Mouse (Mus musculus): ENCODE results near the gene Dnaja3. TPM values are rescaled to one million over a fixed set of nuclear protein-coding genes. Genes with fewer than 3 reads are reported as not detected.
"Not testable (repeated sequence)": the region's sequence is repeated elsewhere in the genome, so short reads cannot be mapped to it uniquely, and the experiment has no call there.

Dnaja3 gene
- polyA plus RNA-seq, 1 experiment from 2014 or later, result 38.6 TPM

DNA sequence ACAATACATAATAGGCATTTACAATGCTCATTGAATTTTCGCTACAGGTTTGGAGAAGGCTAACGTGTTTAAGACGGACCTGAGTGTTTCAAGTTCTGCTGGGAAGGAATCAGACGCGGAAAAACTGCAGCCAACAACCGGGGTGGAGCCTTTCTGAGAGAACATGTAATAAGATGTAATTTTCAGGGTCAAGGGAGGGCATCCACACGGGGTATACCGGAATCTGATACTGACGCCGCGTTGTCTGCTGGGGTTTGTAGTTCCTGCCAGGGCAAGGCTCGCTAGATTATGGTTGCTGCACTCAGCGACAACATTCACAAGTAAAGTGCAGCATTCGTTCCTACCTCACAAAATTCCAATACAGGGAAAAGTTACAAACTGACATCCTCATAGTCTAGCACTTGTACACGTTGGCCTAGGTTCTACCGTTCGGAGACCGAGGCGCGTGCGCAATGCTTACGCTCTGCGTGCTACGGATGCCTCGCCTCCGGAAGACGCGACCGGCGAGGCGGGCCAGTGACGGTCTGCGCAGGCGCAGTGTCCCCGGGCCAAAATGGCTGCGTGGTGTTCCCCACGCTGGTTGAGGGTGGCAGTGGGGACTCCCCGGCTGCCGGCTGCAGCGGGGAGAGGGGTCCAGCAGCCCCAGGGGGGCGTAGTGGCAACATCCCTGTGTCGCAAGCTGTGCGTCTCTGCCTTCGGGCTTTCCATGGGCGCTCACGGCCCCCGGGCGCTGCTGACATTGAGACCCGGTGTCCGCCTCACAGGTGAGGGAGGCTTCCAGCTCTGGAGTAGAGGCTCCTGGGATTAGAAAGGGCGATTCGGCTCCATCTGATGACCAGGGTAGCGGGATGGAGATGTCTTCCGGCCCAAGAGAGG is 44.0 kb downstream of the Dnaja3 start:
- H3K9ac ChIP-seq (ENCODE audit: low read depth, low read length), result peak overlapping the region; percentile 87
- H3K27ac ChIP-seq (ENCODE audit: low read depth, low read length), result peak overlapping the region; percentile 46
- WGBS, result under 1% methylated on average over 54 of the region's 54 CpGs

GRCm38 (mm10) chr16:4684457-4684791 is 44.6 kb downstream of the Dnaja3 start:
- Histone ChIP-seq H3K27ac (ENCODE audit: low read depth, low read length) (peak overlapping the region; percentile 17), H3K27me3 (replicated peaks; ENCODE audit: control insufficient read depth, insufficient read depth, low read length) (no peaks in the 10 kb centered on the region), H3K36me3 (ENCODE audit: control insufficient read depth, insufficient read depth) (peaks cover 13% of the 10 kb centered on the region), H3K9me3 (ENCODE audit: control insufficient read depth) (no peaks in the 10 kb centered on the region), H3K4me3 (ENCODE audit: low read depth, low read length) (peak overlapping the region; percentile 96), H3K9ac (ENCODE audit: low read depth, low read length) (peak overlapping the region; percentile 87), H3K4me1 (replicated peaks; ENCODE audit: control insufficient read depth, insufficient read depth, low read length) (0 out of 2 replicates have a peak, but pooled peaks cover 2% of the 10 kb centered on the region), H3K4me2 (replicated peaks; ENCODE audit: low read depth) (peak overlapping the region; percentile 94)
- TF ChIP-seq CTCF (IDR thresholded peaks at IDR 0.05; ENCODE audit: low read depth), result no peak
- 1% methylated on average over 9 of the region's 9 CpGs for WGBS
- ATAC-seq, result no peak

More for the DNA sequence above, 44.0 kb downstream of the Dnaja3 start:
- TF ChIP-seq CTCF (IDR thresholded peaks at IDR 0.05; ENCODE audit: low read depth), result peak; percentile 16; the same call in 1 of the 2 replicates
- H3K4me3 ChIP-seq (ENCODE audit: low read depth, low read length), result peak overlapping the region; percentile 96
- H3K4me2 ChIP-seq (replicated peaks; ENCODE audit: low read depth), result peak overlapping the region; percentile 94
- peaks cover 5% of the 10 kb centered on the region; the same call in 1 of the 2 replicates for H3K4me1 ChIP-seq (replicated peaks; ENCODE audit: control insufficient read depth, insufficient read depth, low read length)
- no peaks in the 10 kb centered on the region for H3K27me3 ChIP-seq (replicated peaks; ENCODE audit: control insufficient read depth, insufficient read depth, low read length)
- peak; percentile 80 for ATAC-seq
- H3K36me3 ChIP-seq (ENCODE audit: control insufficient read depth, insufficient read depth), result peaks cover 13% of the 10 kb centered on the region
- H3K9me3 ChIP-seq (ENCODE audit: control insufficient read depth), result no peaks in the 10 kb centered on the region

- WGBS, result 100% methylated on average over 4 of the region's 4 CpGs
- ATAC-seq; H3K27ac ChIP-seq (ENCODE audit: low read depth, low read length): not testable (repeated sequence)
These were observed 49.6 kb downstream of the Dnaja3 start for GRCm38 (mm10) chr16:4689371-4689770.

DNA sequence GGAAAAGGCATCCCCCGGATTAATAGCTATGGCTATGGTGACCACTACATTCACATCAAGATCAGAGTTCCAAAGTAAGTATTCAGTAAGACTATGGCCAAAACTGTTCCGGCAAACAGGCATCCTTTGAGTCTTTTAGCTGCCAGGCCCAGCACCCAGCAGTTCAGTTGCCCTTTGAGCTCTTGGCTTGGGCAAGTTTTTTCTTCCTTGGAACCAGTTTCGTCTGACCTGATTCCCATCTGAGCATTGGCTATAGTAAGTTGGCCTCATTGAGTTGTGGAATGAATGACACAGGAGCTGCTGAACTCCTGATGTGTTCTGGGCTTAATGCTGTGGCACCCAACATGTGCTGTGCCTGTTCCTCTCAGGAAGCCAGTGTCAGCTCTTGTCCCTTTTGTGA is 61.4 kb downstream of the Dnaja3 start:
- no peak for TF ChIP-seq CTCF (IDR thresholded peaks at IDR 0.05; ENCODE audit: low read depth)
- H3K27ac ChIP-seq (ENCODE audit: low read depth, low read length), result no peak overlapping the region
- H3K36me3 ChIP-seq (ENCODE audit: control insufficient read depth, insufficient read depth), result peaks cover 90% of the 10 kb centered on the region
- no peak overlapping the region for H3K9ac ChIP-seq (ENCODE audit: low read depth, low read length)
- no peak for ATAC-seq
- WGBS, result 85% methylated on average over 3 of the region's 3 CpGs
- H3K27me3 ChIP-seq (replicated peaks; ENCODE audit: control insufficient read depth, insufficient read depth, low read length), result no peaks in the 10 kb centered on the region
- H3K9me3 ChIP-seq (ENCODE audit: control insufficient read depth), result no peaks in the 10 kb centered on the region
- no peak overlapping the region for H3K4me3 ChIP-seq (ENCODE audit: low read depth, low read length)
- H3K4me1 ChIP-seq (replicated peaks; ENCODE audit: control insufficient read depth, insufficient read depth, low read length), result no peaks in the 10 kb centered on the region
- H3K4me2 ChIP-seq (replicated peaks; ENCODE audit: low read depth), result no peak overlapping the region

More at GRCm38 (mm10) chr16:4689371-4689770, 49.6 kb downstream of the Dnaja3 start:
- H3K9me3 ChIP-seq (ENCODE audit: control insufficient read depth); H3K9ac ChIP-seq (ENCODE audit: low read depth, low read length); H3K4me1 ChIP-seq (replicated peaks; ENCODE audit: control insufficient read depth, insufficient read depth, low read length); H3K27me3 ChIP-seq (replicated peaks; ENCODE audit: control insufficient read depth, insufficient read depth, low read length); H3K4me2 ChIP-seq (replicated peaks; ENCODE audit: low read depth); H3K4me3 ChIP-seq (ENCODE audit: low read depth, low read length): not testable (repeated sequence)
- H3K36me3 ChIP-seq (ENCODE audit: control insufficient read depth, insufficient read depth), result peaks cover 46% of the 10 kb centered on the region
- peak; percentile 38 for TF ChIP-seq CTCF (IDR thresholded peaks at IDR 0.05; ENCODE audit: low read depth)

GRCm38 (mm10) chr16:4702646-4703045 is 62.9 kb downstream of the Dnaja3 start:
- Histone ChIP-seq H3K27me3 (replicated peaks; ENCODE audit: control insufficient read depth, insufficient read depth, low read length) (no peaks in the 10 kb centered on the region), H3K36me3 (ENCODE audit: control insufficient read depth, insufficient read depth) (peaks cover 90% of the 10 kb centered on the region), H3K4me1 (replicated peaks; ENCODE audit: control insufficient read depth, insufficient read depth, low read length) (no peaks in the 10 kb centered on the region), H3K9ac (ENCODE audit: low read depth, low read length) (no peak overlapping the region), H3K4me2 (replicated peaks; ENCODE audit: low read depth) (no peak overlapping the region), H3K4me3 (ENCODE audit: low read depth, low read length) (no peak overlapping the region), H3K9me3 (ENCODE audit: control insufficient read depth) (no peaks in the 10 kb centered on the region), H3K27ac (ENCODE audit: low read depth, low read length) (no peak overlapping the region; the same call in 1 of the 2 replicates)
- WGBS, result 48% methylated on average over 1 of the region's 1 CpGs
- no peak for ATAC-seq
- TF ChIP-seq CTCF (IDR thresholded peaks at IDR 0.05; ENCODE audit: low read depth), result no peak

- H3K27ac ChIP-seq (ENCODE audit: low read depth, low read length), result no peak overlapping the region
- no peak for ATAC-seq
- no peaks in the 10 kb centered on the region for H3K4me1 ChIP-seq (replicated peaks; ENCODE audit: control insufficient read depth, insufficient read depth, low read length)
- no peak overlapping the region for H3K9ac ChIP-seq (ENCODE audit: low read depth, low read length)
- H3K4me2 ChIP-seq (replicated peaks; ENCODE audit: low read depth), result no peak overlapping the region
- TF ChIP-seq CTCF (IDR thresholded peaks at IDR 0.05; ENCODE audit: low read depth), result no peak
- H3K9me3 ChIP-seq (ENCODE audit: control insufficient read depth), result no peaks in the 10 kb centered on the region
- 45% methylated on average over 4 of the region's 4 CpGs for whole genome bisulfite sequencing
- H3K4me3 ChIP-seq (ENCODE audit: low read depth, low read length), result no peak overlapping the region
- peaks cover 86% of the 10 kb centered on the region for H3K36me3 ChIP-seq (ENCODE audit: control insufficient read depth, insufficient read depth)
- no peaks in the 10 kb centered on the region for H3K27me3 ChIP-seq (replicated peaks; ENCODE audit: control insufficient read depth, insufficient read depth, low read length)
These were observed 65.8 kb downstream of the Dnaja3 start for GRCm38 (mm10) chr16:4705541-4705940.
